Mouse (Mus musculus) embryonic fibroblast, embryonic 13.5 days (primary cell): ENCODE measurements around the gene Eef2k. TPM values are rescaled to one million over a fixed set of nuclear protein-coding genes. Genes with fewer than 3 reads are reported as not detected.

Source experiments
- H3K27ac ChIP-seq: 2 replicates; pipeline ENCODE4 v1.5.1; 2012; ENCODE audit warnings: low read length, control low read depth, inconsistent platforms; ENCODE audit not compliant: insufficient read depth
- H3K4me1 ChIP-seq: 2 replicates; pipeline ENCODE4 v1.6.1; 2011; ENCODE audit warnings: low read length; ENCODE audit not compliant: control insufficient read depth, insufficient read depth
- H3K4me3 ChIP-seq: 2 replicates; pipeline ENCODE4 v1.5.1; 2011; ENCODE audit warnings: mild to moderate bottlenecking, control low read depth, low read length; ENCODE audit not compliant: insufficient read depth
- CTCF ChIP-seq: IDR thresholded peaks from 2 replicates; pipeline ENCODE4 v1.5.1; 2011; ENCODE audit warnings: mild to moderate bottlenecking, control low read depth, low read length, moderate library complexity, borderline replicate concordance; ENCODE audit not compliant: insufficient read depth
- POLR2A ChIP-seq: IDR thresholded peaks from 2 replicates; pipeline ENCODE4 v1.6.1; 2011; ENCODE audit warnings: low read depth, mild to moderate bottlenecking, control low read depth, low read length, moderate library complexity
- polyA plus RNA-seq: library from polyadenylated mRNA; stranded (reverse); fragments of >200 nt; gene quantifications from 2 replicates; pipeline ENCODE4 v1.2.4, GENCODE M21; 2011; ENCODE audit warnings: low read depth; ENCODE audit not compliant: missing spikeins, insufficient read length

Eef2k gene
- polyA plus RNA-seq, 1 experiment, result 47.7 TPM

- Histone ChIP-seq H3K4me1 (peaks cover 3% of the 10 kb centered on the region; the same call in 1 of the 2 replicates), H3K4me3 (peak overlapping the region; percentile 63), H3K27ac (peak overlapping the region; percentile 85)
- TF ChIP-seq POLR2A (peak; percentile 83), CTCF (no peak)
These were observed 498 bp downstream of the Eef2k start for GRCm38 (mm10) chr7:120843037-120843621.

DNA sequence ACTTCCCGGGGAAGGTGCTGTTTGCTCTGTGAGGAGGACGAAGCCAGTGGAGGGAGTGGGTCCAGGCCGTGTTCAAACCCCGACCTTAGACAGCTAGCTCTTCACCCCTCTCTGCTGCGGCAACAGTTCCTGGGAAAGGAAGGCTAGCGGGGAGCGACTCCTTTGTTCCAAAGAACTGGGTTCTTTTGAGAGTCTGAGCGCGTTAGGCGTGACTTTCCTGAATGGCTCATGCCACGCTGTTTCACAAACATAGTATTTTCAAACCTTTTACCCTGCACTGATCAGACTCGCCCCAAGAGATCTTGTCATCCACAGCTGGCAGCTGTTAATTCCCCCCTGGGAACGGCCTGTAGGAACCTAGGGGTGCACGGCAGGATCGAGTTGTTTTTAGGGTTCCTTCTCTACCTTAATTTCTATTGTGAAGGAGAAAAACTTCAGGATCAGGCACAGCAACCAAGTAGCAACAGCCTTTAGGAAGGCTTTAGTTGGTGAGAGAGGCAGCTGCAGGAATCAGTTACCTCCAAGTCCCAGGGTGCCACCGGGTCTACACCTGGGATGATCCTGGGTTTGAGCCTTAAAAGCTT, 1.3 kb downstream of the Eef2k start:
- TF ChIP-seq CTCF, result no peak
- no peak for TF ChIP-seq POLR2A
- Histone ChIP-seq H3K4me3 (peak overlapping the region; percentile 63), H3K27ac (peak overlapping the region; percentile 85), H3K4me1 (peaks cover 3% of the 10 kb centered on the region; the same call in 1 of the 2 replicates)

GRCm38 (mm10) chr7:120844689-120845088, 2.1 kb downstream of the Eef2k start:
- Histone ChIP-seq H3K27ac (no peak overlapping the region), H3K4me1 (peaks cover 3% of the 10 kb centered on the region; the same call in 1 of the 2 replicates), H3K4me3 (peak overlapping the region; percentile 63)
- TF ChIP-seq POLR2A, result no peak
- no peak for TF ChIP-seq CTCF

GRCm38 (mm10) chr7:120848831-120849512, 6.3 kb downstream of the Eef2k start:
- Histone ChIP-seq H3K27ac (no peak overlapping the region), H3K4me3 (no peak overlapping the region), H3K4me1 (peaks cover 3% of the 10 kb centered on the region; the same call in 1 of the 2 replicates)
- no peak for TF ChIP-seq CTCF
- TF ChIP-seq POLR2A, result no peak

- Histone ChIP-seq H3K27ac (no peak overlapping the region), H3K4me1 (no peaks in the 10 kb centered on the region), H3K4me3 (no peak overlapping the region)
- no peak for TF ChIP-seq POLR2A
These were observed 7.5 kb downstream of the Eef2k start for GRCm38 (mm10) chr7:120850165-120850564.

DNA sequence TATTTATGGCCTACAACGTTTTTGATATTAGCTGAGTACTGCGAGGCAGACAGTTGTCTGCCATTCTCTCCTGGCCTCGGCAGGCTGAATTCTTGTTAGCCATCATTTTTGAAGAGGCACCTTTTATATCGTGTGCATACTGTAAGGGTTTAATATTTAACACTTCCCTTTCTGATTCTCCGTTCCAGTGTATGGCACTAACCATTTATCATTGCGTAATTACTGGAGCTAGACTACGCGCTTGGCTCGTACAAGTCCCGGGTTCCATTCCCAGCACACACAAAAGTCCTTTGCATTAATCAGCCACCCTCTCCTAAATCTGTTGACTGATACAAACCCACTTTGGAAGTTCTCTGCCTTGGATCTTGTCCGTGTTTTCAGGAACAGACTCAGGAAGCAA, 17.2 kb downstream of the Eef2k start:
- H3K4me3 ChIP-seq, result no peak overlapping the region
- H3K4me1 ChIP-seq, result peaks cover 16% of the 10 kb centered on the region
- TF ChIP-seq CTCF (no peak), POLR2A (no peak)
- no peak overlapping the region for H3K27ac ChIP-seq

- Histone ChIP-seq H3K4me3 (no peak overlapping the region), H3K4me1 (peaks cover 19% of the 10 kb centered on the region), H3K27ac (no peak overlapping the region)
- no peak for TF ChIP-seq POLR2A
- TF ChIP-seq CTCF, result no peak
These were observed 18.3 kb downstream of the Eef2k start for GRCm38 (mm10) chr7:120860799-120861487.

GRCm38 (mm10) chr7:120861488-120862047, 18.9 kb downstream of the Eef2k start:
- TF ChIP-seq POLR2A (no peak), CTCF (no peak)
- Histone ChIP-seq H3K4me1 (peaks cover 19% of the 10 kb centered on the region), H3K4me3 (no peak overlapping the region), H3K27ac (no peak overlapping the region)

DNA sequence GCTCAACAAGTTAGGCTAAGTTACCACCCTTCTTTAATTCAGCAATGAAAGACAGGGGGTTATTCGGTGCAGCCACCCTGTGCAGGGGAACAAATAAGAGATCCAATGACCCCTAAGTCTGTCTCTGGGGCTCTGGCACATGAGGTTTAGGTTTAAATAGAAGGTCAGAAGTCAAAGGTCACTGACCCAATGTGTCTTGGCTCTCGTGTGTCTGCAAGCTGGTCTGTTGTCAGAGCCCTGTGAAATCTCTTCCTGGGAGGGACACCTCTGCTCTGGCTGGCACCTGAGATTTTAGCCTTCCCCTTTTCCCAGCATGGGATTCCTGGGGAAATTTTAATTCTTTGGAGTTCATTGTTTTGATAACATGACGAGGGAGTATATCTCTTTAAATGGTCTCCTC, 19.6 kb downstream of the Eef2k start:
- H3K27ac ChIP-seq, result 0 out of 2 replicates have a peak overlapping the region, but pooled peaks have one; percentile 7
- no peak for TF ChIP-seq POLR2A
- no peak for TF ChIP-seq CTCF
- peaks cover 23% of the 10 kb centered on the region for H3K4me1 ChIP-seq
- H3K4me3 ChIP-seq, result no peak overlapping the region
